Mouse (Mus musculus) heart, postnatal 0 days (tissue): ENCODE measurements at regions not wholly inside any gene's neighbourhood (a gene's known extent, or its start where the extent isn't known, plus 50 kb on each side); places are given as distances from the start of the nearest gene placed in this dataset.

Source experiments
- CTCF ChIP-seq: IDR thresholded peaks from 2 replicates; pipeline ENCODE4 v1.5.1; 2016; ENCODE audit warnings: antibody characterized with exemption, control low read depth, low read depth
- EP300 ChIP-seq: IDR thresholded peaks from 2 replicates; pipeline ENCODE4 v1.6.1; 2016; ENCODE audit warnings: antibody characterized with exemption, low read depth

DNA sequence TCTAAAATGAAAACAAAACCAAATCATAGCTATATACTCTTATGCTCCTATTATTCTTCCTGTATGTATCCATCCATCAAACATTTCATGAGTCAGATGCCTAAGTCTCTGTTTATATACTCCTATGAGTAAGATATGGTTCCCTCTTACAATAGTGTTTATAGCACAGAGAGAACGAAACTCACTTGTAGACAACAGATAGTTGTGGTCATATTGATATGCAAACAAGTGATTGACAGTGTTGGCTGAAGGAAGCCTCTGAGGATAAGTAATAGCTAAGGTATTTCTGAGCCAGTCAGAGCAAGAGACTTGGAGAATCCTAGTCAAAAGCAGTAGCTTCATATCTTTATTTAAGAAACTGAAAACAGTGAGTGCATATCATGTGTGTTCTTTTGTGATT is 354.4 kb upstream of the Cited2 start:
- TF ChIP-seq CTCF (no peak), EP300 (no peak)
